Mouse (Mus musculus): Measurements from ENCODE around the gene Arhgap10. TPM values are rescaled to one million over a fixed set of nuclear protein-coding genes. Genes with fewer than 3 reads are reported as not detected.

Arhgap10 gene
- 10 to 100 TPM; 40.4 to 44.0 TPM for total RNA-seq (2021)
- long read RNA-seq, experiment 1, transcript Arhgap10-201 (23 exons, 3,084 nt): major isoform, 6 of 15 reads
- long read RNA-seq, experiment 1, partial matches to known transcripts: 5 of 15 reads
- long read RNA-seq, experiment 1, other reads (novel, unspliced or antisense): 3 of 15 reads
- long read RNA-seq, experiment 2, partial matches to known transcripts: 2 of 13 reads
- long read RNA-seq, experiment 2, other reads (novel, unspliced or antisense): 5 of 13 reads

GRCm38 (mm10) chr8:77517301-77518200, at the start of gene Arhgap10:
Gene Arhgap10, minus strand, starts transcription at chr8:77517953.
- DNase-seq (ENCODE audit: low spot score in 2 of 2): peak; percentile 50 to 56

GRCm38 (mm10) chr8:77561441-77561840, 43.7 kb upstream of the Arhgap10 start:
- no peak for DNase-seq (ENCODE audit: low spot score in 2 of 2)

DNA sequence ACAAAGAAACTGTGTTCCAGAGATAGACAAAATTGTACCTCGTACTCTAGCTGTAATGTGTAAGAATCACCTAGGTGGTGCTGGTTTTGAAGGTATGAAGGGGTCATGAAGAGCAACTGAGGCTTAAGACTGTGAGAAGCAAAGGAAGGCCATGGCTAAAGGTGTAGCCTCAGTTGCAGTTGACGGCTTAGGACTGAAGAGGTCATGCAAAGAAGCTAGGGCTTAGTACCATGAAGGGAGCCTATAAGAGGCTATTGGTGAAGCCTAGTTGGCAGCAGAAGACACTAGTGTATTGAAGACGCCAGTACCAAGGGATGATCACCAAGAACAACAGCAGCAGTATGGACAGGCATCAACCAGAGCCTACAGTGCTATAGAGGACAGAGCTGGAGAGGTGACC, 34.7 kb upstream of the Arhgap10 start:
- no peak for DNase-seq (ENCODE audit: low spot score in 2 of 2)

DNA sequence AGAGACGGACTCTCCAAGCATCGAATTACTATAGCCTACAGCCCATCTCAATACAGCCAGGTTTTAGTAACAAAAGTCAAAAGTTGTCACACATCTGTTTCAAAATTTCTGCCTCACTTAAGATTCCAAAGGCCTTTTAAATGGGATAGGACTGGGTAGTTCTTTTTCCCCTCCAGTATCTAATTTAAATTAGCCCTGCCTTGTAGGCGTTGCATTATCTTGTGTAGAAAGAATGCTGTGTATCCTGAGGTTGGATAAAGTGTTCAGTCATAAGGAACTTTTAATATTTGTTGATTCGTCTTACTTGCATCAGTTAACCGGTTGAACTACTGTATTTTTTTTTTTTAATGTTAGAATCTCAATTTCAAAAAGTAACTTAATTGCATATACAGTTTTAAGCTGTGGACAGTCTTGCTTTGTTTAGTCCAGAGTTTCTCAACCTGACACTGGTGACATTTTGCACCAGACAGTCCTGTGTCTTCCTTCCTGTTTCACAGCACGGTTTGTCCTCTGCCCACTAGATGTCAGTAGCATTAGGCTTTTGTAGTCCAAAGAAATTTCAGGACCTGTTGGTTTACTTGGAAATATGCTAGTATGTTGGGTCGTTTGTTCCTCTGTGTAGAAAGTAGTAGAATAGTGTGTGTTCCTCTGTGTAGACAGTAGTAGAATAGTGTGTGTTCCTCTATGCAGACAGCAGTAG, 32.3 kb upstream of the Arhgap10 start:
- no peak for DNase-seq (ENCODE audit: low spot score in 2 of 2)

DNA sequence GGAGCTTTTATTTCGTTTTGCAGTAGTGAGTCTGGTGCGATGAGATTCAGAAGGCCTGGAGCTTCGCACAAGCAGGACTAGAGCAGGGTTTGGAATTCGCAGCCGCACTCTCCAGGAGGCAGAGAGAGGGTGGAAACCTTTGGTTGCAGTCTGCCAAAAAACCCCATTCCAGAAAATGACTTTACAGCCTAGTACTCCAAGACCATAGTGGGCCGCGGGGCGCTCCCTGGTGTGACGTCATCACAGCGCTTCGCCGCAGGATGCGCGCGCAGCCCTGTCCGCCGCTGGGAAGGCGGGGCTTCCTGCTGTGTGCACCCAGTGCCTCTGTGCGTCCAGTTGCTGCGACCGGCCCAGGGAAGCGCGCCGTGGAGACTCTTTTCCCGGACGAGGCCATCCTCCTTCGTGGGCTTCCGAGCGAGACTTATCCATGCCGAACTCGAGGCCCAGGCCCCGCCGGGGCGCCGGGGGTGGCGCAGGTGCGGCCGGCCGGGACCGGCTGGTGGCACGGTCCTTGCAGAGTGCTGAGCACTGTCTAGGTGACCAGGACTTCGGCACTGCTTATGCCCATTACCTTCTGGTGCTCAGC, 31.5 kb upstream of the Arhgap10 start, which contains the start of gene Prmt9:
TSS of gene Prmt9 (plus strand) at position 277 of the 586 bp plus-strand sequence.
- DNase-seq (ENCODE audit: low spot score in 2 of 2): peak; percentile 91 to 94

- no peak for DNase-seq (ENCODE audit: low spot score in 2 of 2)
Measured at GRCm38 (mm10) chr8:77545616-77546015, 27.9 kb upstream of the Arhgap10 start.

DNA sequence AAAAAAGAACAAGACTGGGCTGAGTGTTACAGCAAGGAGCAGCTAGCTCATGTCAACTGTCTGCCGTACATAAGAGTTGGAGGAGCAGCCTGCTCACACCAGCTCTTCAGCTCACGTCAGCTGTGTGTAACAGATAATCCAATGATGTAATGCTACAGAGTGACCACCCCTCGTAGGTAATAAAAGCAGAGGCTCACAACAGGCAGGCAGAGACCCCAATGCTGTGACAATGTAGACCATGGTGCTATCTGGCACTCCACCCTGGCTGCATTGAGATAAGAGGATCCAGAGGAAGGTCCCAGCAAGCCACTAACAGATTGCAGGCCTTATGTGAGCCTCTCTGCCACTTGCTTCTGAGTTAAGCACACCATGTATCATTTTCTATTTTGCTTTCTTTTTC, 26.7 kb upstream of the Arhgap10 start:
- no peak for DNase-seq (ENCODE audit: low spot score in 2 of 2)

DNA sequence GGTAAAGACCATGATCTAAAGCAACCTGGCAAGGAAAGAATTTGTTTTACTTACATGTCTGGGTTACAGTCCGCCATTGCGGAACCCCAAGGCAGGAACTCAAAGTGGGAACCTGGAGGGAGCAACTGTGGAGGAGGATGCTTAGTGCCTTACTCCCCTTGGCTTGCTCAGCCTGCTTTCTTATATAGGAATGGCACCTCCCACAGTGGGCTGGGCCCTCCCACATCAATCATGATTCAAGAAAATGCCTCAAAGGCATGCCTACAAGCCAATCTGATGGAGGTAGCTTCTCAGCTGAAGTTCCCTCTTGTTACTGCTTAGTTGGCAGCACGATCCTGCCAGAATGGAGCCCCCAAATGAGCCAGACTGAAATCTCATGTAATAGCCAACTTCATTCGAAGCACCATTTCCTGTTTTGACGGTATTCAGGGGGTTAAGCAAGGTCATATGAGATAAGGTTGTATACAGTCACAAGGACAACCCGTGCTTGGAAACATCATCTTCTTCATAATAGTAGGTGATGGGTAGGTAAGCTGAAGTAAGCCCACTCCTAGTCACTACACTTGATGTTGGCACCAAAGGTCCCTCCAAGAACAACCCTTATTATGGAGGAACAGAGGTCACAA, 25.5 kb upstream of the Arhgap10 start:
- no peak for DNase-seq (ENCODE audit: low spot score in 2 of 2)

DNA sequence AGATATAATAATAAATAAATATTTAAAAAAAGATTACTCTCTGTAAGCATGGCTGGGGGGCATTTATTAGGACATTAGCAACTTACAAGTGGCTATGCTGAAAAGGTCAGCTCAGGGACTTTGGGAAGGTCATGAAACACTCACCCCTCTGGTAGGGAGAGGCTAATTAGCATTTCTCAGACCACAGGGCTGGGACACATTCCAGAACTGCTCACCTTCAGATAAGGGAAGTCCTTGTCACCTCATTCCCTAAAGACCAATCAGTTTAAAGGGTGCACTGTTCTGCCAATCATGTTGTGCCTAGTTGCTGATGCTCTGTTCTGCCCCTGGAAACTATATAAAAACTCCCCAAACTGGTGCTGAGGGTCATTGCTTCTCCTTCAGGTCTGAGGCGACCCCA, 20.5 kb upstream of the Arhgap10 start:
- DNase-seq (ENCODE audit: low spot score in 2 of 2): no peak

DNA sequence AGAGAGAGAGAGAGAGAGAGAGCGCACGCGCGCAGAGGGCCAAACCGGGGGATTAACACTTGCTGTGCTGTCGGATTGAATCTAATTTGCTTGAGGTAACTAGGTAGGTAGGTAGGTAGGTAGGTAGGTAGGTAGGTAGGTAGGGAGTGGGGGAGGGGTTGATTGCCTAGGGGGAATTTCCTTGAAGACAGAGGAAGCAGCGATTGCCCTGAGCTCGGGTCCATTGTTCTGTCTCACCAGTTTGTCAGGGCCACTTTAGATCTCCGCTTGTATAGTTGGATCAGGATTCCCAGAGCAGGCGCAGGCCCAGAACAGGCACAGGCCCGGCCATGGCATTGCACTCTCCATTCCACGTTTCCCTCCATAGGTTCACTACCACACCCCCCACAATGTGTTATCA, 19.1 kb upstream of the Arhgap10 start:
- no peak for DNase-seq (ENCODE audit: low spot score in 2 of 2)

- peak; percentile 31 to 53 for DNase-seq (ENCODE audit: low spot score in 2 of 2)
Measured at GRCm38 (mm10) chr8:77535026-77535595, 17.4 kb upstream of the Arhgap10 start.

DNA sequence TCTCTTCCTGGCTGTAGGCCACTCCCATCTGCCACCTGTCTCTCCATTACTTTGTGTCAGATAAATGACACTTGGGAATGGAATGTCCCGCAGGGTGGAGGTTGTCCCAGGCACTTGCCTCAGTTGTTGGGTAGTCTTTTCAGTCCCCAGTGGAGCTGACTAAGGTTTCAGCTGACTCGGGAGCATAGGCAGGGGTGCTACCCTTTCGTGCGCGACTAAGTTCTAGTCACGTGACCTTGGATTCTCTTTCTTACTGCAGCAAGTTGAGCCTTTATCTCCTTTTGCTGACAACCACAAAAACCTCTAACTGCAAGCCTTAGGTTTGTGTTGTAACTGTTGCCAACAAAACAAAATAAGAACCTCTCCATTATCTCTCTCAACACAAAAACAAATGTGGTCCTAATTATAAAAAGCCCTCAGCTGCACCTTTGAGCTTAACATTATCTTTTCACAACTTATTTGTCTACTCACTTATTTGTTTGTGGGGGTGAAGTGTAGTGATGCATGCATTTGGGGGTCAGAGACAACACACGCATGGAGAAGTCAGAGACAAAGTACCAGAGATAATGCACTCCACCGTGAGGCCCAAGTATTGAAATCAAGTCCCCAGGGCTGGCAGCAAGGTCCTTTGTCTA, 16.7 kb upstream of the Arhgap10 start:
- no peak for DNase-seq (ENCODE audit: low spot score in 2 of 2)

- no peak for DNase-seq (ENCODE audit: low spot score in 2 of 2)
Measured at GRCm38 (mm10) chr8:77526130-77526529, 8.4 kb upstream of the Arhgap10 start.

- no peak for DNase-seq (ENCODE audit: low spot score in 2 of 2)
Measured at GRCm38 (mm10) chr8:77524906-77525305, 7.2 kb upstream of the Arhgap10 start.

GRCm38 (mm10) chr8:77524018-77524615, 6.4 kb upstream of the Arhgap10 start:
- DNase-seq (ENCODE audit: low spot score in 2 of 2): no peak

DNA sequence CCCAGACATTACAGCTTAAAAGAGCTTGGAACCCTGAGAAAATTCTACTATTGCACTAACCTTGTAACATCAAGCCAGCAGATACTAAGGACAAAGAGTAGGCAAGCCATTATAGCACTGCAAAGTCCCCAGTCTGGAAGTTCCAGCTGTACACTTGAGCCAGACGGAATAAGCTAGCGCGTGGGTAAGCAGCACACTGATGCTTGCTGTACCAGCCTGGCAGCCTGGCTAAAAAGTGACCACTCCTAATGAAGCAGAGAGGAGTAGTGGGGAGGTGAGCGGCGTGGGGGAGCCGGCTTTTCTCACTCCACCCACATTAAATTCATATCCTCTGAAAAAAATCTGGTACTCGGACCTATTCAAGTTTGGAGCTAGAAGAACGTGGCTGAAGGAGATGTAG, 5.2 kb upstream of the Arhgap10 start:
- peak in 1 of 2 experiments; percentile 35 for DNase-seq (ENCODE audit: low spot score in 2 of 2)

DNA sequence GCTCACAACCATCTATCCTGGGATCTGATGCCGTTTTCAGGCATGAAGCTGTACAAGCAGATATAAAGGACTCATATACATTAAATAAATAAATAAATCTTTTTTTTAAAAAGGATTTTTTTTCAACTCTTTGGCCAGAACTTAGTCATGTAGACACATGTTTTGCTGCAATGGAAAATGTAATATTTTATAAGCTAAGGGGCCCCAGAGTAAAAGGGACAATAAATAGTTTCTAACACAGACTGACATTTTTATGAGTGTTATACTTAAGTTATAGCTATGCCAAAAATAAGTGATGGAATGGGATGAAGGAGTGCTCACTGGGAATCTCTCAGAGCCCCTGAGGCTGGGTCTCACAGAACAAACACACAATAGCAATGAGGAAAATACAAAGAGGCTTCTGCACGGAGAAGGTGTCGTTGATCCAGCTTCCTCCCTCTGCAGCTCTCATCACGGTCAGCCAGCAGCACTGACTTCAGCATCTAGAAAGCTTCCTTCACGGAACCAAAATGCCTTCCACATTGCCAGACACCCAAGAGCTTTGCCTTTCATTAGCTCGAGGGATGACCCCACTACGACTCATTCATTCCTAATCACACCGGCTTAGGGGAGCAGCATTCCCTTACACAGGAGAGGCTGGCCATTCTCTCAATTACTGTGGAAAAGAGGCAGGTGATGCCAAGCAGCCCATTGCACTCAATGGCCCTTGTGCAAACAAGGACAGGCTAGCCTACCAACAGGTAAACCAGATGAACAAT, 3.5 kb upstream of the Arhgap10 start:
- no peak for DNase-seq (ENCODE audit: low spot score in 2 of 2)

DNA sequence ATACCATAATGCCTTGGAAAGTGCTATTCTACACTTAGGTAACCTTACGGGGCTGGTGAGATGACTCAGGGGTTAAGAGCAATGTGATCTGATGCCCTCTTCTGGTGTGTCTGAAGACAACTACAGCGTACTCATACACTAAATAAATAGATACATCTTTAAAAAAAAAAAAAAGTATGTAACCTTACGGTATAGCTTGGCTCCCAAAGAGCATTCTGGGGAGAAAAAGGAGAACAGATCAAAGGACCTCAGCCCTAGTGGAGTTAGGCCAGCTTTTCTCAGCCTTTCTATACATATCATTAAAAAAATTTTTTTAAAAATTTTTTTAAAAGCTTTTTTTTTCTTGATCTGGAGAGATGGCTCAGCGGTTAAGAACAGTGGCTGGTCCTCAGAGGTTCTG, 2.8 kb upstream of the Arhgap10 start:
- no peak for DNase-seq (ENCODE audit: low spot score in 2 of 2)

Data from left cerebral cortex, adult 18-20 months (tissue).